Mouse (Mus musculus) MEL (cell line): ENCODE data around the gene Slco3a1. TPM values are rescaled to one million over a fixed set of nuclear protein-coding genes. Genes with fewer than 3 reads are reported as not detected.

Experiments
- DNase-seq: peaks from one replicate; pipeline ENCODE4 v3.0.0; 2011; ENCODE audit warnings: low read depth, low spot score
- H3K27ac ChIP-seq: 2 replicates; pipeline ENCODE4 v1.5.1; 2012; ENCODE audit warnings: low read depth, mild to moderate bottlenecking, control low read depth, low read length, moderate library complexity; ENCODE audit not compliant: control insufficient read depth
- H3K27me3 ChIP-seq, 2 experiments: fragments of 150-350 bp in 1 of 2; sonication (generic) in 1 of 2; 2 replicates each; pipeline ENCODE4 v1.6.1; 2012; ENCODE audit warnings: low read length in 2 of 2, mild to moderate bottlenecking in 2 of 2, improper control_type of control experiment in 1 of 2, moderate library complexity in 1 of 2; ENCODE audit not compliant: insufficient read depth in 2 of 2, control insufficient read depth in 1 of 2
- H3K36me3 ChIP-seq, 2 experiments: 2 replicates each; pipeline ENCODE4 v1.6.1; 2012 to 2014; ENCODE audit warnings: low read length in 2 of 2, improper control_type of control experiment in 1 of 2, inconsistent platforms in 1 of 2, mild to moderate bottlenecking in 1 of 2; ENCODE audit not compliant: insufficient read depth in 2 of 2, control insufficient read depth in 1 of 2
- H3K4me1 ChIP-seq, 2 experiments: fragments of 150-350 bp in 1 of 2; sonication (generic) in 1 of 2; 2 replicates each; pipeline ENCODE4 v1.6.1; 2012; ENCODE audit warnings: low read length in 2 of 2, improper control_type of control experiment in 1 of 2, mild to moderate bottlenecking in 1 of 2; ENCODE audit not compliant: insufficient read depth in 2 of 2, control insufficient read depth in 1 of 2
- H3K4me3 ChIP-seq, 2 experiments: fragments of 150-350 bp in 1 of 2; sonication (generic) in 1 of 2; 2 replicates each; pipeline ENCODE4 v1.5.1; 2012; ENCODE audit warnings: low read depth in 2 of 2, low read length in 2 of 2, mild to moderate bottlenecking in 2 of 2, moderate library complexity in 2 of 2, control low read depth in 1 of 2, improper control_type of control experiment in 1 of 2; ENCODE audit not compliant: control insufficient read depth in 1 of 2, insufficient read depth in 1 of 2
- H3K79me2 ChIP-seq: 2 replicates; pipeline ENCODE4 v1.6.1; 2012; ENCODE audit warnings: mild to moderate bottlenecking, low read length, moderate library complexity; ENCODE audit not compliant: control insufficient read depth, poor library complexity, insufficient read depth
- H3K9ac ChIP-seq: 2 replicates; pipeline ENCODE4 v1.6.1; 2012; ENCODE audit warnings: low read depth, mild to moderate bottlenecking, control low read depth, low read length, moderate library complexity; ENCODE audit not compliant: control insufficient read depth, poor library complexity, severe bottlenecking
- H3K9me3 ChIP-seq: fragments of 150-350 bp; sonication (generic); replicated peaks from 2 replicates; pipeline ENCODE4 v1.6.1; 2012; ENCODE audit warnings: mild to moderate bottlenecking, low read length, improper control_type of control experiment, moderate library complexity; ENCODE audit not compliant: insufficient read depth
- CHD1 ChIP-seq: IDR thresholded peaks from 2 replicates; pipeline ENCODE4 v1.6.1; 2012; ENCODE audit warnings: low read depth, mild to moderate bottlenecking, inconsistent platforms, low read length, improper control_type of control experiment
- ETS1 ChIP-seq: IDR thresholded peaks from 2 replicates; pipeline ENCODE4 v1.6.1; 2012; ENCODE audit warnings: low read depth, mild to moderate bottlenecking, inconsistent platforms, low read length, improper control_type of control experiment, moderate library complexity
- GABPA ChIP-seq: IDR thresholded peaks from 2 replicates; pipeline ENCODE4 v1.6.1; 2012; ENCODE audit warnings: low read depth, mild to moderate bottlenecking, inconsistent platforms, low read length, improper control_type of control experiment, moderate library complexity
- JUND ChIP-seq: IDR thresholded peaks from 2 replicates; pipeline ENCODE4 v1.6.1; 2011; ENCODE audit warnings: low read depth, mild to moderate bottlenecking, improper control_type of control experiment, low read length
- MAX ChIP-seq: IDR thresholded peaks from 2 replicates; pipeline ENCODE4 v1.6.1; 2011; ENCODE audit warnings: low read length, improper control_type of control experiment
- MAZ ChIP-seq: IDR thresholded peaks from 2 replicates; pipeline ENCODE4 v1.6.1; 2012; ENCODE audit warnings: low read depth, mild to moderate bottlenecking, inconsistent platforms, low read length, improper control_type of control experiment
- MEF2A ChIP-seq: IDR thresholded peaks from 2 replicates; pipeline ENCODE4 v1.6.1; 2014; ENCODE audit warnings: low read depth, mild to moderate bottlenecking, inconsistent platforms, low read length, improper control_type of control experiment; ENCODE audit not compliant: poor library complexity, insufficient replicate concordance, severe bottlenecking; ENCODE audit errors: extremely low read depth
- MYB ChIP-seq: IDR thresholded peaks from 2 replicates; pipeline ENCODE4 v1.6.1; 2011; ENCODE audit warnings: mild to moderate bottlenecking, low read depth, low read length, improper control_type of control experiment
- MYC ChIP-seq: IDR thresholded peaks from 2 replicates; pipeline ENCODE4 v1.6.1; 2011; ENCODE audit warnings: low read depth, mild to moderate bottlenecking, low read length, improper control_type of control experiment, moderate library complexity
- NELFE ChIP-seq: IDR thresholded peaks from 2 replicates; pipeline ENCODE4 v1.6.1; 2011; ENCODE audit warnings: low read depth, low read length, improper control_type of control experiment
- TBP ChIP-seq: IDR thresholded peaks from 2 replicates; pipeline ENCODE4 v1.8.0; 2011; ENCODE audit warnings: low read depth, low read length, improper control_type of control experiment
- TCF12 ChIP-seq: IDR thresholded peaks from 2 replicates; pipeline ENCODE4 v1.6.1; 2014; ENCODE audit warnings: low read depth, mild to moderate bottlenecking, inconsistent platforms, low read length, improper control_type of control experiment, moderate library complexity
- USF2 ChIP-seq, 2 experiments: IDR thresholded peaks; 2 replicates each; pipeline ENCODE4 v1.6.1; 2011 to 2012; ENCODE audit warnings: improper control_type of control experiment in 2 of 2, low read length in 2 of 2, borderline replicate concordance in 1 of 2, inconsistent platforms in 1 of 2, low read depth in 1 of 2, mild to moderate bottlenecking in 1 of 2; ENCODE audit not compliant: insufficient read depth in 1 of 2
- ZC3H11A ChIP-seq: IDR thresholded peaks from 2 replicates; pipeline ENCODE4 v1.6.1; 2012; ENCODE audit warnings: low read depth, mild to moderate bottlenecking, inconsistent platforms, low read length, improper control_type of control experiment
- ZNF384 ChIP-seq: IDR thresholded peaks from 2 replicates; pipeline ENCODE4 v1.6.1; 2012; ENCODE audit warnings: low read depth, mild to moderate bottlenecking, inconsistent platforms, low read length, improper control_type of control experiment
- polyA plus RNA-seq, 2 experiments: library from polyadenylated mRNA; stranded (reverse) in 1 of 2; unstranded in 1 of 2; fragments of >175 nt in 1 of 2; fragments of >200 nt in 1 of 2; gene quantifications; 2 replicates each; pipeline versions ENCODE4 v1.2.1 to v1.2.4; 2012; ENCODE audit warnings: low replicate concordance in 2 of 2, low read depth in 1 of 2; ENCODE audit not compliant: insufficient read length in 2 of 2, insufficient read depth in 1 of 2, missing spikeins in 1 of 2
- total RNA-seq: library from RNA; depleted of rRNA; stranded (reverse); fragments of 300-350 nt; gene quantifications from 2 replicates; pipeline ENCODE4 v1.2.3, GENCODE M21; 2012

Slco3a1 gene
- total and polyA plus RNA-seq, 3 experiments, result 17.6 to 20.9 TPM; not detected in 1

DNA sequence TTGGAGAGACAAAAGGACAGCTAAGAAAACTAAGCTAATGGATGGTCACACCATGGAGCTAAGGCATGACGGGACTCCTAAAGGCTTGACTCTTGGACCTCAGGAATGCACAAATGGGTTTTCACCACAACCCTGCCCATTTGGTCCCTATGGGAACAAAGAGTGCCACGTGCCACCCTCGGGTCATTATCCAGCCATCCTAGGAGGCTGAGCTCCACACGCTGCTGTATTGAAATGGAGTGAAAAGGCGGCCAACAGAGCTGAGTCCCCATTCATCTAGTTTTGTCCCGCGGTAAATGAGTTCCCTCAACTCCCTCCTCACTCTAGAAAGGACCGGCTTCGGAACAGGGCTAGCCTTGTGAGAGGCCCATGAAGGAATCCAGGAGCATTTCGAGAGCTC, 53.4 kb downstream of the Slco3a1 start:
- H3K79me2 ChIP-seq, result no peaks in the 10 kb centered on the region
- H3K4me1 ChIP-seq, result peaks cover 0 to 5% of the 10 kb centered on the region in 2 experiments; a peak in 3 of 4 replicates
- no peak for TF ChIP-seq CHD1
- TF ChIP-seq MAX, result no peak
- no peak for TF ChIP-seq GABPA
- TF ChIP-seq USF2 (IDR thresholded peaks at IDR 0.05; ENCODE audit: borderline replicate concordance in 1 of 2, insufficient read depth in 1 of 2, low read depth in 1 of 2, low read length in 2 of 2), result no peak
- no peak for TF ChIP-seq MYC
- DNase-seq, result no peak
- H3K9me3 ChIP-seq, result no peaks in the 10 kb centered on the region
- H3K27ac ChIP-seq, result no peak overlapping the region
- no peak overlapping the region for H3K4me3 ChIP-seq
- no peak overlapping the region for H3K9ac ChIP-seq
- peaks cover 0 to 7% of the 10 kb centered on the region in 2 experiments; a peak in 2 of 4 replicates for H3K36me3 ChIP-seq
- no peaks in the 10 kb centered on the region for H3K27me3 ChIP-seq

DNA sequence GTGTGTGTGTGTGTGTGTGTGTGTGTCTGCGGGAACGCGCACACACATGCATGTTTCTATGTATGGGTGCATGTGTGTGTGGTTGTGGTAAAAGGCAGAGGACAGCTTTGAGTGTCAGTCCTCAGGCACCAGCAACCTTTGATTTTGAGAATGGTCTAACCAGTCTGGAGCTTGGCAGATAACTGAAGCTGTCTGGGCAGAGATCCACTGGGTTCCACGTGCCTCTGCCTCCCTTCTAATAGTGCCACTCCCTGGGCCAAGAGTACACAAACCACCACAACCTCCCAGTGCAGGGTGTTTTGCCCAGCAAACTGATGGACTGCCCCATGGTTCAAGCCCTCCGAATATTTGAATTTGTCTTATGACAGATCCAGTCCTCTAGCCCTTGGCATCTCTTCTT, 55.1 kb downstream of the Slco3a1 start:
- Histone ChIP-seq H3K4me1 (peaks cover 0 to 5% of the 10 kb centered on the region in 2 experiments; a peak in 3 of 4 replicates), H3K4me3 (no peak overlapping the region), H3K27me3 (no peaks in the 10 kb centered on the region), H3K36me3 (peaks cover 0 to 7% of the 10 kb centered on the region in 2 experiments; a peak in 2 of 4 replicates), H3K79me2 (no peaks in the 10 kb centered on the region), H3K9ac (no peak overlapping the region), H3K27ac (no peak overlapping the region), H3K9me3 (no peaks in the 10 kb centered on the region)
- DNase-seq, result no peak
- no peak for TF ChIP-seq GABPA
- no peak for TF ChIP-seq ZNF384

DNA sequence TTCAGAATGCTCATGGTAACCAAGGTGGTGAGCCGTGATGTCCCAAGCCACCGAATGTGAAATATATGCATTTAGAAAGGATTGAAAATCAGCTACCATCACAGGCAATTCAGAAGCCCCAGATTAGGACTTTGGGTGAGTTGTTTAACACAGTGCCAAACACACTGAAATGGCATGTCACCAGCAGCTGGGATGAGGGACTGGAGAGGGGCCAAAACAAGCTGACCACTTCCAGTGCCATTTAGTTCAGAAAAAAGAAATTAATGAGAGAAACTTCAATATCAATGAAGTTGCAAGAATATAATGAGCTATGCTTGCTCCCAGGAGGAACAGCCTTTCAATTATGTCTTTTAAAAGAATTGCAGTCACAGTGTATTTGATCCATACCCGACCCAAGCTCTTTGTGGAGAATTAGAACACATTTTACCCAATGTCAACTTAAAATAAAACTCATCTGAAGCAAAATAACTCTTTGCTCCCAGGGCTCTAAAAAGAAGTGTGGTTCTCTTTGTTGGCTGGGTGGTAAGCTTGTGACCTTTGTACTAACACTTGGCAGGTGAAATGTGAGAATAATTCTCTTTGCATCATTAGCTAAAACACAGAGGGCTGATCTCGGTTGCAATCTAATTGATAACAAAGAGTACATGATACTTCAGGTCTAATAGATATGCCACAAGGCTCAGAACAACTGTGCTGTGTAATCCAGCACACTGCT, 56.2 kb downstream of the Slco3a1 start:
- TF ChIP-seq NELFE (no peak), ZNF384 (no peak), TCF12 (no peak), ETS1 (no peak), MYB (no peak), MEF2A (no peak), MAZ (no peak), TBP (no peak), ZC3H11A (no peak), JUND (no peak)
- no peak for DNase-seq
- Histone ChIP-seq H3K9ac (no peak overlapping the region), H3K79me2 (no peaks in the 10 kb centered on the region), H3K27me3 (no peaks in the 10 kb centered on the region), H3K4me3 (no peak overlapping the region), H3K36me3 (peaks cover 0 to 7% of the 10 kb centered on the region in 2 experiments; a peak in 2 of 4 replicates), H3K4me1 (peaks cover 0 to 5% of the 10 kb centered on the region in 2 experiments; a peak in 3 of 4 replicates), H3K27ac (no peak overlapping the region), H3K9me3 (no peaks in the 10 kb centered on the region)
